17 mouse cellular contexts compared by ENCODE assay signal in genomic region chr6:16764707-16765106, GRCm38 (mm10).
DNase-seq lines count a peak whose midpoint lies in the region; ATAC-seq and TF ChIP-seq lines count a peak whose summit lies in the region.
"Had no signal": no experiment of that assay in that cellular context is flagged by ENCODE, and none has a peak within 500 bp of the region (broad histone marks: within the 10 kb centered on the region; RNA-seq: fewer than 3 reads in every experiment).

No protein-coding gene starts in this region.

- 41% methylated on average over 5 of the region's 5 CpGs for WGBS in kidney, embryonic 14.5 days
- 19% methylated on average over 5 of the region's 5 CpGs for WGBS in embryonic facial prominence, embryonic 11.5 days
- 35% methylated on average over 5 of the region's 5 CpGs for WGBS in limb, embryonic 14.5 days

- H3K9ac ChIP-seq in kidney, embryonic 14.5 days (ENCODE audit: low read depth, low read length), result no peak overlapping the region
- no peak overlapping the region for H3K9ac ChIP-seq in embryonic facial prominence, embryonic 11.5 days (replicated peaks; ENCODE audit: low read length)
- H3K9ac ChIP-seq in limb, embryonic 14.5 days (ENCODE audit: low read depth, low read length, severe bottlenecking), result no peak overlapping the region

- no peak overlapping the region for H3K4me2 ChIP-seq in kidney, embryonic 14.5 days (replicated peaks; ENCODE audit: low read depth, low read length)
- no peak overlapping the region for H3K4me2 ChIP-seq in embryonic facial prominence, embryonic 11.5 days (ENCODE audit: low read depth, low read length)
- H3K4me2 ChIP-seq in limb, embryonic 14.5 days (replicated peaks; ENCODE audit: low read depth, low read length, severe bottlenecking), result no peak overlapping the region

- no peaks in the 10 kb centered on the region for H3K27me3 ChIP-seq in kidney, embryonic 14.5 days (ENCODE audit: control insufficient read depth, insufficient read depth, low read length)
- no peaks in the 10 kb centered on the region for H3K27me3 ChIP-seq in embryonic facial prominence, embryonic 11.5 days (ENCODE audit: control insufficient read depth, insufficient read depth, low read length)
- H3K27me3 ChIP-seq in limb, embryonic 14.5 days (ENCODE audit: control insufficient read depth, insufficient read depth, low read length), result no peaks in the 10 kb centered on the region
- H3K27me3 ChIP-seq: megakaryocyte, embryonic 14.5 days had no signal

- H3K4me3 ChIP-seq in kidney, embryonic 14.5 days (ENCODE audit: low read length), result no peak overlapping the region
- no peak overlapping the region for H3K4me3 ChIP-seq in embryonic facial prominence, embryonic 11.5 days (ENCODE audit: low read depth, low read length)
- H3K4me3 ChIP-seq in limb, embryonic 14.5 days (replicated peaks; ENCODE audit: low read length), result no peak overlapping the region
- H3K4me3 ChIP-seq: hindbrain, embryonic 10.5 days; megakaryocyte, embryonic 14.5 days had no signal

- DNase-seq in kidney, adult 8-10 months, result no peak
- peak; percentile 10 for DNase-seq in brain, embryonic 14.5 days (ENCODE audit: low read depth)
- DNase-seq in embryonic facial prominence, embryonic 11.5 days (ENCODE audit: low spot score), result peak; percentile 88
- DNase-seq in limb, embryonic 14.5 days (ENCODE audit: low spot score), result peak; percentile 50
- no peak for DNase-seq in adrenal gland, adult 2 months
- no peak for DNase-seq in thymus, postnatal 14 days
- DNase-seq: B cell, adult 2 months; cerebellum, postnatal 25 days; gastrocnemius, postnatal 25 days; kidney, adult 11 months; kidney, postnatal 14 days; left cerebral cortex, postnatal 4 days; right cerebral cortex, adult 18-20 months; thymus, postnatal 36 days had no signal

- no peak overlapping the region for H3K27ac ChIP-seq in kidney, embryonic 14.5 days (ENCODE audit: low read depth, low read length)
- no peak overlapping the region for H3K27ac ChIP-seq in embryonic facial prominence, embryonic 11.5 days (replicated peaks; ENCODE audit: low read depth, low read length)
- no peak overlapping the region for H3K27ac ChIP-seq in limb, embryonic 14.5 days (replicated peaks; ENCODE audit: low read depth, low read length)
- H3K27ac ChIP-seq: hindbrain, embryonic 10.5 days had no signal

- H3K9me3 ChIP-seq in kidney, embryonic 14.5 days (ENCODE audit: control insufficient read depth, low read length), result no peaks in the 10 kb centered on the region
- H3K9me3 ChIP-seq in embryonic facial prominence, embryonic 11.5 days (replicated peaks; ENCODE audit: control insufficient read depth, low read length), result no peaks in the 10 kb centered on the region
- no peaks in the 10 kb centered on the region for H3K9me3 ChIP-seq in limb, embryonic 14.5 days (ENCODE audit: control insufficient read depth, low read length)
- H3K9me3 ChIP-seq: hindbrain, embryonic 10.5 days; megakaryocyte, embryonic 14.5 days had no signal

- no peaks in the 10 kb centered on the region for H3K36me3 ChIP-seq in kidney, embryonic 14.5 days (ENCODE audit: control insufficient read depth, insufficient read depth, low read length)
- no peaks in the 10 kb centered on the region for H3K36me3 ChIP-seq in embryonic facial prominence, embryonic 11.5 days (replicated peaks; ENCODE audit: control insufficient read depth, insufficient read depth, low read depth, low read length)
- H3K36me3 ChIP-seq in limb, embryonic 14.5 days (ENCODE audit: control insufficient read depth, insufficient read depth, low read length), result no peaks in the 10 kb centered on the region
- H3K36me3 ChIP-seq: hindbrain, embryonic 10.5 days had no signal

- H3K4me1 ChIP-seq in kidney, embryonic 14.5 days (ENCODE audit: control insufficient read depth, insufficient read depth, low read length), result no peaks in the 10 kb centered on the region
- no peaks in the 10 kb centered on the region for H3K4me1 ChIP-seq in embryonic facial prominence, embryonic 11.5 days (ENCODE audit: control insufficient read depth, insufficient read depth, low read length)
- no peaks in the 10 kb centered on the region for H3K4me1 ChIP-seq in limb, embryonic 14.5 days (ENCODE audit: control insufficient read depth, insufficient read depth, low read length)
- H3K4me1 ChIP-seq: hindbrain, embryonic 10.5 days; megakaryocyte, embryonic 14.5 days had no signal

- TF ChIP-seq POLR2A in brain, embryonic 14.5 days (IDR thresholded peaks at IDR 0.05; ENCODE audit: borderline replicate concordance, extremely low read depth, insufficient read depth, insufficient read length, poor library complexity, severe bottlenecking), result no peak
- no peak for TF ChIP-seq POLR2A in limb, embryonic 14.5 days (IDR thresholded peaks at IDR 0.05; ENCODE audit: borderline replicate concordance, extremely low read depth, insufficient read depth, insufficient read length)

- TF ChIP-seq CTCF in brain, embryonic 14.5 days (IDR thresholded peaks at IDR 0.05; ENCODE audit: borderline replicate concordance, extremely low read depth, insufficient read depth, insufficient read length), result no peak

- ATAC-seq in kidney, embryonic 14.5 days (ENCODE audit: low FRiP score, low TSS enrichment), result peak; percentile 68; the same call in 1 of the 2 replicates
- ATAC-seq in embryonic facial prominence, embryonic 11.5 days (replicated peaks; ENCODE audit: insufficient number of reproducible peaks, low FRiP score, low TSS enrichment, low read depth), result peak; percentile 93
- ATAC-seq in limb, embryonic 14.5 days (ENCODE audit: low FRiP score, low read depth), result no peak

Comparison
In these comparisons a context has a peak if more than half of its experiments do, and no peak if none do; other contexts are left out.
1. DNase-seq: peak in brain, embryonic 14.5 days (single experiment), embryonic facial prominence, embryonic 11.5 days (single experiment) and limb, embryonic 14.5 days (single experiment); none in kidney, adult 8-10 months (0 of 2), adrenal gland, adult 2 months (single experiment) and thymus, postnatal 14 days (single experiment).